Mouse (Mus musculus): ENCODE results near the gene Mrpl9. TPM values are rescaled to one million over a fixed set of nuclear protein-coding genes. Genes with fewer than 3 reads are reported as not detected.

The Mrpl9 gene
- 58.8 and 62.1 TPM in 2 replicates for polyA plus RNA-seq (2015; fragmentation: Nextera tagmentation; extraction: Ambion mirVana)

DNA sequence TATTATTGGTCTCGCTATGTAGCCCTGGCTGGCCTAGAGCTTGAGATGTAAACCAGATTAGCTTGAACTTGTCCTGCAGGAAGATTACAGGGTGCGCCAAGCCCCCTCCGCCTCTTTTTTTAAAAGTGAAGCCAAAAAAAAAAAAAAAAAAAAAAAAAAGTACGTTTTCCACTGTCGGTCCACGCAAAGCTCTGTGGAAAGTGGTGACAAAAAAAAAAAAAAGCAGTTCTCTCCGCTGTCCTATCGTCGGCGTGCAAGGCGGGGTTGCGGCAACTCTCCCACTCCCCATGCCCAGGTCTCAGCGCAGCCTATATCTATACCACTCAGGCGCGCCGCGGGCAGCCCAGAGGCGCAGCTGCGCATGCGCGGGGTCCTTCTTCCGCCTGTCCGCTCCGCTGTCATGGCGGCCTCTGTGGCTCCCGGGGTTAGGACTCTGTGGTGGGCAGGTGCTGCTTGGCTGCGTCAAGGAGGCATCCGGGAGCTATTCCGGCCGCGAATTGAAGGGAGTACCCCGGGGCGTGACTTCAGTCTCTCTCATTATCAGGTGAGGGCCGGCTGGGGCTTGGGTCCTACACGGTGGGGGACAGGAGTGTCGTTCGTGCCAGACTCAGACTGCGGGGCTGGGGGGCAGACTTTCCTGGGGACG, at the start of gene Mrpl9:
Mrpl9 (plus strand) TSS at position 368 of the 646 bp plus-strand sequence.
- Histone ChIP-seq H3K36me3 (ENCODE audit: control insufficient read depth, insufficient read depth) (peaks cover 24% of the 10 kb centered on the region), H3K4me2 (ENCODE audit: low read length) (peak within 1 kb of the TSS; percentile 95), H3K27me3 (replicated peaks; ENCODE audit: control insufficient read depth, insufficient read depth, low read length) (no peaks in the 10 kb centered on the region; the same call in 1 of the 2 replicates), H3K9me3 (ENCODE audit: control insufficient read depth, low read length) (no peaks in the 10 kb centered on the region), H3K4me1 (replicated peaks; ENCODE audit: control insufficient read depth, insufficient read depth, low read length) (peaks cover 5% of the 10 kb centered on the region), H3K9ac (replicated peaks; ENCODE audit: low read depth, low read length) (peak within 1 kb of the TSS; percentile 95), H3K4me3 (replicated peaks; ENCODE audit: low read length) (peak within 1 kb of the TSS; percentile 94), H3K27ac (ENCODE audit: low read length) (peak within 1 kb of the TSS; percentile 37)
- peak; percentile 98 for ATAC-seq
- WGBS, result under 1% methylated on average over 38 of the region's 39 CpGs

DNA sequence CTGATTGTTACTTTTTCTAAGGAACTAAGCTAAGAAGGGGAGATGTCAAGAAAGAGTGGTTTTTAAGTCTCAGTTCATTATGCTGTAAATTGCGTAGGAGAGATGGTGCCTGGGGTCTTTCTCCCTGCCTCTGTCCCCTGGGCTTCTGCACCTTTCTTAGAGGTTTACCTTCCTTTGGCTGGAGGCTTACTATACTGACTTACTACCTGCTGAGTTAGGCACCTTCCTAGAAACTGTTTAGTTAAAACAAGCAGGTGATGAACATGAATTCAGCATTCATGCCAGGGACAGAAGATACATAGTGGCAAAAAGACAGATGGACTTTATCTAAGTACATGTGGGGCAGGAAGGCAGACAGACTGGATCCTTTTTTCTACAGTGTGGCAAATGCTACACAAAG, 46.8 kb upstream of the Mrpl9 start:
- Histone ChIP-seq H3K4me2 (ENCODE audit: low read length) (no peak overlapping the region), H3K4me3 (replicated peaks; ENCODE audit: low read length) (no peak overlapping the region), H3K4me1 (replicated peaks; ENCODE audit: control insufficient read depth, insufficient read depth, low read length) (peaks cover 16% of the 10 kb centered on the region), H3K27ac (ENCODE audit: low read length) (no peak overlapping the region), H3K27me3 (replicated peaks; ENCODE audit: control insufficient read depth, insufficient read depth, low read length) (no peaks in the 10 kb centered on the region), H3K9me3 (ENCODE audit: control insufficient read depth, low read length) (no peaks in the 10 kb centered on the region), H3K9ac (replicated peaks; ENCODE audit: low read depth, low read length) (no peak overlapping the region), H3K36me3 (ENCODE audit: control insufficient read depth, insufficient read depth) (no peaks in the 10 kb centered on the region)
- ATAC-seq, result no peak
- WGBS, result 67% methylated on average over 1 of the region's 1 CpGs

DNA sequence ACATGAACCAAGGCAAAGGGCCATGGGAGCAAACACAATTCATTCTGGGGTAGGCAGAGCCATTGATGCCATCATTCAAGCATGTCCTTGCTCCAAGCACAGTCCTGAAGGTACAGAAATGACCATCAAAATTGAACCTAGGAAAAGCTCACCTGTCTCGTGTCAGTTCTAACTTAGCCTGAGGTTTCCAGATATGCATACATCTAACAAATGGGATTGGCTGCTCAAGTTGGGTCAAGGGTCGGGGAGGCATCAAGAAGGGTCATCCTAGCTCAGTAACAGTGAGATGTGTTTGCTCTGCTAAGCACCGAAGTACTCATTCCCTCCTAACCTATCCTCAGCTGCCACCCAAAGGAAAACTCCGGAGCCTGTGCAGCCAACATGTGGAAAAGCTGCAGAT, 46.3 kb upstream of the Mrpl9 start:
- Histone ChIP-seq H3K9me3 (ENCODE audit: control insufficient read depth, low read length) (no peaks in the 10 kb centered on the region), H3K27me3 (replicated peaks; ENCODE audit: control insufficient read depth, insufficient read depth, low read length) (no peaks in the 10 kb centered on the region), H3K4me2 (ENCODE audit: low read length) (no peak overlapping the region), H3K27ac (ENCODE audit: low read length) (no peak overlapping the region), H3K4me1 (replicated peaks; ENCODE audit: control insufficient read depth, insufficient read depth, low read length) (peaks cover 16% of the 10 kb centered on the region), H3K4me3 (replicated peaks; ENCODE audit: low read length) (no peak overlapping the region), H3K36me3 (ENCODE audit: control insufficient read depth, insufficient read depth) (no peaks in the 10 kb centered on the region), H3K9ac (replicated peaks; ENCODE audit: low read depth, low read length) (no peak overlapping the region)
- ATAC-seq, result no peak
- WGBS, result 94% methylated on average over 4 of the region's 4 CpGs

DNA sequence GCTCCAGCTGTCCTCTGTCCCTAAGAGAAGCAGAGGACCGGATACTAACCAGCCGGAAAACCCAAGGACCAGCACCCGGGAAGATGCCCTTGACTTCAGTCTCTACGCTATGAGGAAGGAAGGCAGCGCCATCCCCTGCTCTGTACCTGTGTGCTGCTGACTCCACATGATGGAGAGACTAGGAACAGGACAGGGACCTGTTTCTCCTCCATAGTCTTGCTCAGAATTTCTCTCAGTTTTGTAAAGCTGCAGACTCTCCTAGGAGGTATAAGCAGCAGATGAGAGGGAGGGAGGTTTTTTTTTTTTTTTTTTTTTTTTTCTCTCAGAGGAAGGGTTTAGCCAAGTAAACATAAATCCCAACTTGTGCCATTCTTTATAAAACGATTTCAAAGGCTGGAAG, 44.9 kb upstream of the Mrpl9 start, which contains the start of gene Lingo4:
Lingo4 (plus strand) TSS at position 301 of the 400 bp plus-strand sequence.
- H3K27me3 ChIP-seq (replicated peaks; ENCODE audit: control insufficient read depth, insufficient read depth, low read length), result no peaks in the 10 kb centered on the region
- WGBS, result 75% methylated on average over 6 of the region's 6 CpGs
- no peaks in the 10 kb centered on the region for H3K9me3 ChIP-seq (ENCODE audit: control insufficient read depth, low read length)
- H3K36me3 ChIP-seq (ENCODE audit: control insufficient read depth, insufficient read depth), result no peaks in the 10 kb centered on the region
- peaks cover 16% of the 10 kb centered on the region for H3K4me1 ChIP-seq (replicated peaks; ENCODE audit: control insufficient read depth, insufficient read depth, low read length)
- H3K4me2 ChIP-seq (ENCODE audit: low read length), result peak within 1 kb of the TSS; percentile 78
- H3K27ac ChIP-seq (ENCODE audit: low read length), result no peak within 1 kb of the TSS
- H3K4me3 ChIP-seq (replicated peaks; ENCODE audit: low read length), result peak within 1 kb of the TSS; percentile 44
- H3K9ac ChIP-seq (replicated peaks; ENCODE audit: low read depth, low read length), result peak within 1 kb of the TSS; percentile 67
- no peak for ATAC-seq

DNA sequence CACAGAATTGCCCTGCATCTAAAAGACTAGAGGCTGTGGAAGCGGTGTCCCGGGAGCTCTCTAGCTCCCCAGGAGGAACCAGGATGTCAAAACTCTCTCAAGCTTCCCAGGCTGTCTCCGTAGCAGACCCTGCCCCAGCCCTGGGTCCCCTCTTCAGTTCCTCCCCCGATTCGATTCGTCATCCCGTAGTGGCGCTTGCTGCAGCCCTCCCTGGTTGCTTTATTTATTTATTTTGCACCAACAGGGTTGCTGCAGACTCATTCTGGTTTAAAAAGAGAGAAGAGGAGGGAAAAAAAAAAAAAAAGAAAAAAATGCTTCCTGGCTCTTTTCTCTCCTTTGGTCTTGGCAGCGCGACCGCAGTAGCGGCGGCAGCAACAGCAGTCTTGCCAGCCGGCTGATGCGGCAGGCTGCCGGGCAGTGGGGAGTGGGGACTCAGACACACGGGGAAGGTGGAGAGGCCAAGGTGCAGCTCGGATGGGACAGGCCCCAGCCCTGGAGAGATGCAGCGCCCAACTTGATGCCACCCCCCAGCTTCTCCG, 44.1 kb upstream of the Mrpl9 start:
- no peaks in the 10 kb centered on the region for H3K9me3 ChIP-seq (ENCODE audit: control insufficient read depth, low read length)
- no peak overlapping the region for H3K27ac ChIP-seq (ENCODE audit: low read length)
- peak; percentile 90 for ATAC-seq
- 2% methylated on average over 20 of the region's 20 CpGs for WGBS
- H3K4me1 ChIP-seq (replicated peaks; ENCODE audit: control insufficient read depth, insufficient read depth, low read length), result peaks cover 16% of the 10 kb centered on the region
- no peaks in the 10 kb centered on the region for H3K27me3 ChIP-seq (replicated peaks; ENCODE audit: control insufficient read depth, insufficient read depth, low read length)
- no peaks in the 10 kb centered on the region for H3K36me3 ChIP-seq (ENCODE audit: control insufficient read depth, insufficient read depth)
- H3K4me3 ChIP-seq (replicated peaks; ENCODE audit: low read length), result peak overlapping the region; percentile 44
- H3K4me2 ChIP-seq (ENCODE audit: low read length), result peak overlapping the region; percentile 78
- H3K9ac ChIP-seq (replicated peaks; ENCODE audit: low read depth, low read length), result peak overlapping the region; percentile 67

DNA sequence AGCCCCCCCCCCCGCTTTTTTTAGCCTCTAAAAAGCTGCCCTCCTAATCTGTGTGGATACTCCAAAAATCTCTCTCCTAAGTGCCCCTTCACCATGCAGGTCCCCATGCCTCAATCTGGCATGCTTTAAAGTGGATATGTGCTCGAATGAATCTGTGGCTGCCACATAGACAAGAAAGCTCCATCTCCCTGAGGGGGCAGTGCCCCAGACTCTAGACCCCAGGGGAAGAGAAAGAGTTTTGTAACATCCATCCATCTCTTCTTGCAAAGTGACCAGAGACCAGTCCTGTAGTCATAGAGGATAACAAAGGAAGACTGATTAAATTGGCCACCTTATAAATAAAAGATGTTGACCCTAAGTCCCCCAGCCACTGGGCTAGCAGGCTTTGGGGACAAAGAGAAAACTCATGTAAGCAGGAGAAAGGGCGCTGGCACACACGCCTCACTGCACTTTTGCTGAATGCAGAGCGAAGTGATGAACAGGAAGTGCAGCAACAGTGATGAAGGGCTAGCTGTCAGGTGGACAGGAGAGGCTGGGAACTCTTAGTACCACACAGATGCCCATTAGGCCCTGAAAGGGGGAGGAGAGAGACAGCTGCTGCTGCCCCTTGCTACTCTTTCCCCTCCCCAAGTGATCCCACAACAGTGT, 43.3 kb upstream of the Mrpl9 start:
- Histone ChIP-seq H3K4me3 (replicated peaks; ENCODE audit: low read length) (peak overlapping the region; percentile 44), H3K9ac (replicated peaks; ENCODE audit: low read depth, low read length) (peak overlapping the region; percentile 67; the same call in 1 of the 2 replicates), H3K4me1 (replicated peaks; ENCODE audit: control insufficient read depth, insufficient read depth, low read length) (peaks cover 19% of the 10 kb centered on the region), H3K36me3 (ENCODE audit: control insufficient read depth, insufficient read depth) (no peaks in the 10 kb centered on the region), H3K27me3 (replicated peaks; ENCODE audit: control insufficient read depth, insufficient read depth, low read length) (no peaks in the 10 kb centered on the region), H3K9me3 (ENCODE audit: control insufficient read depth, low read length) (no peaks in the 10 kb centered on the region), H3K27ac (ENCODE audit: low read length) (no peak overlapping the region), H3K4me2 (ENCODE audit: low read length) (peak overlapping the region; percentile 78)
- 0 out of 2 replicates have a peak, but pooled peaks have one; percentile 1 for ATAC-seq
- WGBS, result 12% methylated on average over 5 of the region's 5 CpGs

DNA sequence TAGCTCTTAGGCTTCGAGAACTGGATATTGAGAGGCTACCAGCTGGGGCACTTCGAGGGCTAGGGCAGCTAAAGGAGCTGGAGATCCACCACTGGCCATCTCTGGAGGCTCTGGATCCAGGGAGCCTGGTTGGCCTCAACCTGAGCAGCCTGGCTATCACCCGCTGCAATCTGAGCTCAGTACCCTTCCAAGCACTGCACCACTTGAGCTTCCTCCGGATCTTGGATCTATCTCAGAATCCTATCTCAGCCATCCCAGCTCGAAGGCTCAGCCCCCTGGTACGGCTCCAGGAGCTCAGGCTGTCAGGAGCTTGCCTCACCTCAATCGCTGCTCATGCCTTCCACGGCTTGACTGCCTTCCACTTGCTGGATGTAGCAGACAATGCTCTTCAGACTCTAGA, 40.7 kb upstream of the Mrpl9 start:
- no peaks in the 10 kb centered on the region for H3K27me3 ChIP-seq (replicated peaks; ENCODE audit: control insufficient read depth, insufficient read depth, low read length)
- peaks cover 21% of the 10 kb centered on the region for H3K4me1 ChIP-seq (replicated peaks; ENCODE audit: control insufficient read depth, insufficient read depth, low read length)
- H3K4me3 ChIP-seq (replicated peaks; ENCODE audit: low read length), result no peak overlapping the region
- WGBS, result 81% methylated on average over 8 of the region's 8 CpGs
- no peak overlapping the region for H3K9ac ChIP-seq (replicated peaks; ENCODE audit: low read depth, low read length)
- no peak overlapping the region for H3K27ac ChIP-seq (ENCODE audit: low read length)
- ATAC-seq, result no peak
- no peaks in the 10 kb centered on the region for H3K9me3 ChIP-seq (ENCODE audit: control insufficient read depth, low read length)
- no peak overlapping the region for H3K4me2 ChIP-seq (ENCODE audit: low read length)
- H3K36me3 ChIP-seq (ENCODE audit: control insufficient read depth, insufficient read depth), result no peaks in the 10 kb centered on the region

DNA sequence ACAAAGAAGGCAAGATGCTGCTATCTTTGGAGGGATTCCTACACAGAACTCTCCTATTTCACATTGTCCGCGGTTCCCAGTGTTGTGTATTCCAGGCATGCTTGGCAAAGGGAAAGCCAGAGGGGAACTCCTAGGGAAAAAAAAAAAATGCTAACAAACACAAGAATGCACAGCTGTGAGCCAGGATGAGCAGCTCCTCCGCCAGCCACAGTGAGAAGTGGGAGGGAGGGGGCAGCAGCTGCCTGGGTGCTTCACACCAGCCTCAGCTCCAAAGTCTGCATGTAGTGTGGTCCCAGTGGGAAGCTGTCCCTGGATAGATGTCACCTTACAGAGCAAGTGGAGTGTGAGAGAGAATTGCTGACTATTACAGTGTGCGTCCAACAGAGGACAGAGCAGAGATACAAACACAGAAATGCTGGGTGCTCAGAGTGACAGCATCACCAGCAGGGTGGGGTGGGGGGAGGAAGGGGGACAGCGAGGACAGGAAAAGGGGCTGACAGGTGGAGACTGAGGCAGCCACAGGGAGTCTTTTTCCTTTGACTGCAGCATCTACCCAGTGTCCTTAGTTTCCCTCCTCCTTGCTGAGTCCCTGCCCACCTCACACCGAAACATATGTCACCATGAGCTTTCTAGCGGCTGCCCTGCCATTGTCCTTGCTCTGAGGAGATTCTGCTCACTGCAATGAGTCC, 38.6 kb upstream of the Mrpl9 start:
- 24% methylated on average over 7 of the region's 7 CpGs for WGBS
- Histone ChIP-seq H3K4me3 (replicated peaks; ENCODE audit: low read length) (no peak overlapping the region), H3K4me1 (replicated peaks; ENCODE audit: control insufficient read depth, insufficient read depth, low read length) (peaks cover 11% of the 10 kb centered on the region), H3K4me2 (ENCODE audit: low read length) (no peak overlapping the region), H3K27ac (ENCODE audit: low read length) (0 out of 2 replicates have a peak overlapping the region, but pooled peaks have one; percentile 21), H3K9ac (replicated peaks; ENCODE audit: low read depth, low read length) (no peak overlapping the region), H3K27me3 (replicated peaks; ENCODE audit: control insufficient read depth, insufficient read depth, low read length) (no peaks in the 10 kb centered on the region), H3K36me3 (ENCODE audit: control insufficient read depth, insufficient read depth) (no peaks in the 10 kb centered on the region), H3K9me3 (ENCODE audit: control insufficient read depth, low read length) (no peaks in the 10 kb centered on the region)
- peak; percentile 69 for ATAC-seq

DNA sequence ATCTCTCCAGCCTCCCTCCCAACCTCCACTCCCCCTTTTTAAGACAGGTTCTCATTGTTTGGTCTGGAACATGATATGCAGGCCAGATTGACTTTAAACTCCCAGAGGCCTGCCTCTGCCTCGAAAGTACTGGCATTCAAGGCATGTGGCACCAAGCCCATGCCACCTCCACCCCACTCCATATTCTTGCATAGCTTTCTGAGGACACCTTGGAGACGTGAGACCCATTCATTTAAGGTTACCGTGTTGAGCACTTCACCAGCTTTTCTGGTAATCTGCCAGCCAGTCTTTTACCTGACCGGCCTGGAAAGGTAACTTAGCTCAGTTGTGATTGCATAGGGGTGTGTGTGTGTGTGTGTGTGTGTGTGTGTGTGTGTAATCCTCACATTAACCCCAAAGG, 37.6 kb upstream of the Mrpl9 start:
- ATAC-seq, result no peak
- no peaks in the 10 kb centered on the region for H3K27me3 ChIP-seq (replicated peaks; ENCODE audit: control insufficient read depth, insufficient read depth, low read length)
- H3K4me1 ChIP-seq (replicated peaks; ENCODE audit: control insufficient read depth, insufficient read depth, low read length), result peaks cover 5% of the 10 kb centered on the region; the same call in 1 of the 2 replicates
- no peak overlapping the region for H3K27ac ChIP-seq (ENCODE audit: low read length)
- no peak overlapping the region for H3K9ac ChIP-seq (replicated peaks; ENCODE audit: low read depth, low read length)
- WGBS, result 73% methylated on average over 4 of the region's 4 CpGs
- no peaks in the 10 kb centered on the region for H3K36me3 ChIP-seq (ENCODE audit: control insufficient read depth, insufficient read depth)
- no peaks in the 10 kb centered on the region for H3K9me3 ChIP-seq (ENCODE audit: control insufficient read depth, low read length)
- H3K4me2 ChIP-seq (ENCODE audit: low read length), result no peak overlapping the region
- H3K4me3 ChIP-seq (replicated peaks; ENCODE audit: low read length), result no peak overlapping the region
